Mouse (Mus musculus) ES-Bruce4 (cell line): ENCODE results near the gene Eef1a1.

ENCODE experiments used
- CTCF ChIP-seq: IDR thresholded peaks from one replicate; pipeline ENCODE4 v1.8.1; 2011; ENCODE audit warnings: low read depth, low read length
- EP300 ChIP-seq: IDR thresholded peaks from 2 replicates; pipeline ENCODE4 v1.6.1; 2011; ENCODE audit warnings: low read depth, low read length; ENCODE audit not compliant: insufficient read depth

DNA sequence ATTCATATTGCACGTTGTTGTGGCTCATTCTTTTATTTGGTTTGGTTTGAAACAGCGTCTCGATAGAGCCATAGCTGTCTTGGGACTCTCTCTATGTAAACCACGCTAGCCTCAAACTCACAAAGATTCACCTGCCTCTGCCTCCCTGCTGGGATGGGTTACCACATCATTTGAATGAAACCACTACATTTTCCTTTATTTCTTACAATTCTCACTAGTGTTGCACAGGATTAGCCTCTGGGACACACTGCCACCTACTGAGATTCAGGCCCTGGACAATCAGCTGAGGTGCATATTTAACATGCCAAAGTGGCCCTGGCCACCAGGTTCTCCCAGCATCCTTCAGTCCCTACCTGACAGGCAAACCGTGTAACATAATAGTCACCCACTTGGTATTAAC lies 49.5 kb downstream of the Eef1a1 start:
- no peak for TF ChIP-seq CTCF
- no peak for TF ChIP-seq EP300
